Mouse (Mus musculus): ENCODE results near the gene Trim65. TPM values are rescaled to one million over a fixed set of nuclear protein-coding genes. Genes with fewer than 3 reads are reported as not detected.

Gene Trim65
- total RNA-seq, 2 experiments from 2014 or later = 7.6 to 9.1 TPM

GRCm38 (mm10) chr11:116161312-116161711 is 30.4 kb upstream of the Trim65 start:
- intact Hi-C loops (cut with DNase I) = no loop called here
- H3K27ac ChIP-seq = no peak overlapping the region; the same call in 1 of the 2 replicates
- no peak for TF ChIP-seq CTCF (IDR thresholded peaks at IDR 0.05)
- DNase-seq (ENCODE audit: extremely low spot score in 1 of 2, low spot score in 2 of 2) = no peak
- H3K4me3 ChIP-seq = no peak overlapping the region

- H3K4me3 ChIP-seq = no peak overlapping the region
- DNase-seq (ENCODE audit: extremely low spot score in 1 of 2, low spot score in 2 of 2) = no peak
- intact Hi-C loops (cut with DNase I) = no loop called here
- TF ChIP-seq CTCF (IDR thresholded peaks at IDR 0.05) = no peak
- H3K27ac ChIP-seq = no peak overlapping the region
Observed at GRCm38 (mm10) chr11:116150960-116151359, 20.0 kb upstream of the Trim65 start.

GRCm38 (mm10) chr11:116149341-116149740 is 18.4 kb upstream of the Trim65 start:
- no peak for TF ChIP-seq CTCF (IDR thresholded peaks at IDR 0.05)
- DNase-seq (ENCODE audit: extremely low spot score in 1 of 2, low spot score in 2 of 2) = no peak
- intact Hi-C loops (cut with DNase I) = no loop called here
- Histone ChIP-seq H3K27ac (peak overlapping the region; percentile 20; the same call in 1 of the 2 replicates), H3K4me3 (no peak overlapping the region)

GRCm38 (mm10) chr11:116148761-116149221 is 17.9 kb upstream of the Trim65 start:
- intact Hi-C loops (cut with DNase I) = no loop called here
- Histone ChIP-seq H3K27ac (peak overlapping the region; percentile 20; the same call in 1 of the 2 replicates), H3K4me3 (no peak overlapping the region)
- TF ChIP-seq CTCF (IDR thresholded peaks at IDR 0.05) = no peak; the same call in 1 of the 2 replicates
- peak; percentile 48 to 64 for DNase-seq (ENCODE audit: extremely low spot score in 1 of 2, low spot score in 2 of 2)

- peak; percentile 70 to 75 for DNase-seq (ENCODE audit: extremely low spot score in 1 of 2, low spot score in 2 of 2)
- H3K27ac ChIP-seq = peak overlapping the region; percentile 84
- intact Hi-C loops (cut with DNase I) = loop anchor here (2.0 kb wide), 1 partner anchor 20 kb away; no protein-coding TSS in a partner anchor
- TF ChIP-seq CTCF (IDR thresholded peaks at IDR 0.05) = no peak
- H3K4me3 ChIP-seq = no peak overlapping the region
Observed at GRCm38 (mm10) chr11:116146294-116146985, 15.5 kb upstream of the Trim65 start.

GRCm38 (mm10) chr11:116145481-116146293 is 14.8 kb upstream of the Trim65 start:
- no peak for TF ChIP-seq CTCF (IDR thresholded peaks at IDR 0.05)
- intact Hi-C loops (cut with DNase I) = loop anchor here (2.0 kb wide), 1 partner anchor 21 kb away; no protein-coding TSS in a partner anchor
- peak overlapping the region; percentile 84 for H3K27ac ChIP-seq
- no peak overlapping the region for H3K4me3 ChIP-seq
- peak in 1 of 2 experiments; percentile 31 for DNase-seq (ENCODE audit: extremely low spot score in 1 of 2, low spot score in 2 of 2)

- no peak overlapping the region for H3K4me3 ChIP-seq
- TF ChIP-seq CTCF (IDR thresholded peaks at IDR 0.05) = no peak
- no peak for DNase-seq (ENCODE audit: extremely low spot score in 1 of 2, low spot score in 2 of 2)
- intact Hi-C loops (cut with DNase I) = no loop called here
- no peak overlapping the region for H3K27ac ChIP-seq
Observed at GRCm38 (mm10) chr11:116143468-116143867, 12.5 kb upstream of the Trim65 start.

GRCm38 (mm10) chr11:116142211-116142991 is 11.5 kb upstream of the Trim65 start:
- intact Hi-C loops (cut with DNase I) = no loop called here
- no peak overlapping the region for H3K27ac ChIP-seq
- DNase-seq (ENCODE audit: extremely low spot score in 1 of 2, low spot score in 2 of 2) = no peak
- no peak for TF ChIP-seq CTCF (IDR thresholded peaks at IDR 0.05)
- no peak overlapping the region for H3K4me3 ChIP-seq

- Histone ChIP-seq H3K27ac (peak within 1 kb of the TSS; percentile 79), H3K4me3 (peak within 1 kb of the TSS; percentile 84)
- peak; percentile 74 to 80 for DNase-seq (ENCODE audit: extremely low spot score in 1 of 2, low spot score in 2 of 2)
- peak; percentile 75 for TF ChIP-seq CTCF (IDR thresholded peaks at IDR 0.05)
- intact Hi-C loops (cut with DNase I) = loop anchor here (2.0 kb wide), 2 partner anchors 60 to 84 kb away; partner anchors contain the start of genes Acox1 and Ten1
Observed at GRCm38 (mm10) chr11:116138468-116139138, 7.7 kb upstream of the Trim65 start, which contains the start of gene Mrpl38. Gene Mrpl38, minus strand, starts transcription at chr11:116138868.

GRCm38 (mm10) chr11:116138096-116138467 is 7.2 kb upstream of the Trim65 start:
- intact Hi-C loops (cut with DNase I) = loop anchor here (2.0 kb wide), 2 partner anchors 61 to 85 kb away; partner anchors contain the start of genes Acox1 and Ten1
- H3K4me3 ChIP-seq = peak overlapping the region; percentile 84
- TF ChIP-seq CTCF (IDR thresholded peaks at IDR 0.05) = no peak
- H3K27ac ChIP-seq = peak overlapping the region; percentile 79
- no peak for DNase-seq (ENCODE audit: extremely low spot score in 1 of 2, low spot score in 2 of 2)

- no peak for TF ChIP-seq CTCF (IDR thresholded peaks at IDR 0.05)
- no peak for DNase-seq (ENCODE audit: extremely low spot score in 1 of 2, low spot score in 2 of 2)
- intact Hi-C loops (cut with DNase I) = loop anchor here (5.0 kb wide), 2 partner anchors 112 to 197 kb away; no protein-coding TSS in a partner anchor
- Histone ChIP-seq H3K27ac (no peak overlapping the region), H3K4me3 (no peak overlapping the region)
Observed at GRCm38 (mm10) chr11:116134171-116134570, 3.2 kb upstream of the Trim65 start.

All from left cerebral cortex, adult 2 months (tissue).